Mouse (Mus musculus): Measurements from ENCODE around the gene Rnf167.

GRCm38 (mm10) chr11:70646691-70647650 lies at the start of gene Rnf167, which contains the start of gene Slc25a11:
- TF ChIP-seq CTCF (IDR thresholded peaks at IDR 0.05; ENCODE audit: borderline replicate concordance, control insufficient read depth, extremely low read depth, insufficient read depth, low read length, poor library complexity) (peak; percentile 66; the same call in 1 of the 2 replicates), POLR2A (IDR thresholded peaks at IDR 0.05; ENCODE audit: control insufficient read depth, extremely low read depth, insufficient read depth, low read length, poor library complexity) (peak; percentile 91)
